Mouse (Mus musculus) CH12.LX (cell line): ENCODE data around the gene Ube2c. TPM values are rescaled to one million over a fixed set of nuclear protein-coding genes. Genes with fewer than 3 reads are reported as not detected.

Experiments used
- DNase-seq: peaks from one replicate; pipeline ENCODE4 v3.0.0-alpha.2; 2013; ENCODE audit errors: extremely low read depth
- H3K27ac ChIP-seq: 2 replicates; pipeline ENCODE4 v1.5.1; 2012; ENCODE audit warnings: low read depth, mild to moderate bottlenecking, control low read depth, moderate library complexity; ENCODE audit not compliant: insufficient read depth
- H3K27me3 ChIP-seq: replicated peaks from 2 replicates; pipeline ENCODE3; 2012; ENCODE audit warnings: inconsistent platforms
- H3K36me3 ChIP-seq, 2 experiments: replicated peaks in 1 of 2; 2 replicates each; pipeline versions ENCODE3 to v1.6.1; 2012; ENCODE audit warnings: inconsistent platforms in 1 of 2, low read length in 1 of 2, mild to moderate bottlenecking in 1 of 2, mixed read lengths in 1 of 2, moderate library complexity in 1 of 2; ENCODE audit not compliant: control insufficient read depth in 1 of 2, insufficient read depth in 1 of 2
- H3K4me1 ChIP-seq, 2 experiments: 2 replicates each; pipeline ENCODE4 v1.6.1; 2012; ENCODE audit warnings: inconsistent platforms in 1 of 2, moderate library complexity in 1 of 2; ENCODE audit not compliant: insufficient read depth in 2 of 2, control insufficient read depth in 1 of 2
- H3K4me2 ChIP-seq: 2 replicates; pipeline ENCODE4 v1.6.1; 2012; ENCODE audit warnings: low read depth, mild to moderate bottlenecking, control low read depth; ENCODE audit not compliant: poor library complexity, insufficient read depth, severe bottlenecking
- H3K4me3 ChIP-seq, 3 experiments: fragments of 150-350 bp in 1 of 3; sonication (generic) in 1 of 3; replicated peaks in 1 of 3; 2 replicates each; pipeline versions ENCODE3 to v1.5.1; 2011 to 2012; ENCODE audit warnings: low read depth in 2 of 3, low read length in 2 of 3, mild to moderate bottlenecking in 2 of 3, moderate library complexity in 2 of 3, control low read depth in 1 of 3, improper control_type of control experiment in 1 of 3, inconsistent platforms in 1 of 3, mixed read lengths in 1 of 3; ENCODE audit not compliant: poor library complexity in 1 of 3
- H3K79me2 ChIP-seq: replicated peaks from 2 replicates; pipeline ENCODE4 v1.6.1; 2012; ENCODE audit warnings: mild to moderate bottlenecking, moderate library complexity; ENCODE audit not compliant: control insufficient read depth, poor library complexity, insufficient read depth, severe bottlenecking; ENCODE audit errors: extremely low read depth
- H3K9ac ChIP-seq: 2 replicates; pipeline ENCODE4 v1.6.1; 2012; ENCODE audit warnings: low read depth, mild to moderate bottlenecking, control low read depth, moderate library complexity; ENCODE audit not compliant: insufficient read depth
- H3K9me3 ChIP-seq: replicated peaks from 2 replicates; pipeline ENCODE3; 2012; ENCODE audit warnings: low read length, inconsistent platforms, mixed read lengths
- E2F4 ChIP-seq: IDR thresholded peaks from 2 replicates; pipeline ENCODE4 v1.6.1; 2011; ENCODE audit warnings: low read depth, low read length, improper control_type of control experiment; ENCODE audit not compliant: insufficient replicate concordance
- ETS1 ChIP-seq: conservative IDR thresholded peaks from 2 replicates; pipeline ENCODE4 v1.6.1; 2012; ENCODE audit warnings: low read depth, mild to moderate bottlenecking, inconsistent platforms, low read length, improper control_type of control experiment, moderate library complexity
- GABPA ChIP-seq: IDR thresholded peaks from 2 replicates; pipeline ENCODE4 v1.6.1; 2012; ENCODE audit warnings: low read depth, low read length, improper control_type of control experiment, inconsistent platforms; ENCODE audit not compliant: insufficient replicate concordance
- HCFC1 ChIP-seq: IDR thresholded peaks from 2 replicates; pipeline ENCODE4 v1.6.1; 2012; ENCODE audit warnings: low read depth, mild to moderate bottlenecking, inconsistent platforms, low read length, improper control_type of control experiment
- IRF4 ChIP-seq: IDR thresholded peaks from 2 replicates; pipeline ENCODE4 v1.6.1; 2014; ENCODE audit warnings: low read depth, mild to moderate bottlenecking, inconsistent platforms, low read length, improper control_type of control experiment
- JUN ChIP-seq: IDR thresholded peaks from 2 replicates; pipeline ENCODE4 v1.6.1; 2011; ENCODE audit warnings: low read depth, mild to moderate bottlenecking, low read length, improper control_type of control experiment, moderate library complexity; ENCODE audit not compliant: insufficient read depth
- MAX ChIP-seq: IDR thresholded peaks from 2 replicates; pipeline ENCODE4 v1.6.1; 2011; ENCODE audit warnings: low read length, improper control_type of control experiment
- MYC ChIP-seq: IDR thresholded peaks from 2 replicates; pipeline ENCODE4 v1.6.1; 2011; ENCODE audit warnings: low read depth, mild to moderate bottlenecking, improper control_type of control experiment, low read length
- POLR2A ChIP-seq: IDR thresholded peaks from 2 replicates; pipeline ENCODE4 v1.6.1; 2011; ENCODE audit warnings: low read depth, mild to moderate bottlenecking, improper control_type of control experiment, low read length
- POLR2AphosphoS2 ChIP-seq: IDR thresholded peaks from 2 replicates; pipeline ENCODE4 v1.6.1; 2011; ENCODE audit warnings: low read depth, low read length, improper control_type of control experiment
- USF2 ChIP-seq: conservative IDR thresholded peaks from 2 replicates; pipeline ENCODE4 v1.6.1; 2011; ENCODE audit warnings: low read depth, low read length, improper control_type of control experiment
- ZC3H11A ChIP-seq: IDR thresholded peaks from 2 replicates; pipeline ENCODE4 v1.6.1; 2012; ENCODE audit warnings: low read depth, mild to moderate bottlenecking, inconsistent platforms, low read length, improper control_type of control experiment
- ZMIZ1 ChIP-seq: IDR thresholded peaks from 2 replicates; pipeline ENCODE4 v1.6.1; 2012; ENCODE audit warnings: low read depth, mild to moderate bottlenecking, inconsistent platforms, low read length, improper control_type of control experiment
- dilution Hi-C: fragments of 300-500 bp; cut with MboI; formaldehyde crosslinking; loops from 2 replicates; pipeline ENCODE4 v1.14.3; 2020; ENCODE audit warnings: low sequenced_read_pairs; ENCODE audit not compliant: extremely low pct_unique_long_range_greater_than_20kb, extremely low pct_ligation_motif_present
- in situ Hi-C: fragments of 300-500 bp; cut with MboI; formaldehyde crosslinking; loops from 3 replicates; pipeline ENCODE4 v1.14.3; 2019; ENCODE audit warnings: low sequenced_read_pairs, low pct_ligation_motif_present, low pct_unique_long_range_greater_than_20kb, mixed read lengths
- polyA plus RNA-seq: library from polyadenylated mRNA; unstranded; fragments of >175 nt; gene quantifications from 2 replicates; pipeline ENCODE4 v1.2.1, GENCODE M21; 2012; ENCODE audit warnings: low read depth; ENCODE audit not compliant: insufficient read length
- total RNA-seq, 2 experiments: library from RNA; depleted of rRNA; stranded (reverse); fragments of 300-350 nt in 1 of 2; fragments of >200 nt in 1 of 2; gene quantifications; 2 replicates each; pipeline ENCODE4 v1.2.3; 2012 to 2014

Gene Ube2c
- total and polyA plus RNA-seq, 3 experiments: 103 to 226 (median 126) TPM

GRCm38 (mm10) chr2:164776801-164777200, 7.1 kb downstream of the Ube2c start:
- Histone ChIP-seq H3K9me3 (no peaks in the 10 kb centered on the region), H3K4me3 (no peak overlapping the region), H3K27me3 (peaks cover 48% of the 10 kb centered on the region)
- dilution Hi-C loops: no loop called here
- TF ChIP-seq MYC (no peak), IRF4 (no peak)
- TF ChIP-seq, all 38 proteins: peak for 0
- Histone ChIP-seq H3K4me2 (no peak overlapping the region), H3K36me3 (peaks cover 9 to 20% of the 10 kb centered on the region in 2 experiments), H3K79me2 (no peaks in the 10 kb centered on the region), H3K4me1 (peaks cover 0 to 5% of the 10 kb centered on the region in 2 experiments; a peak in 2 of 4 replicates), H3K9ac (no peak overlapping the region), H3K27ac (no peak overlapping the region)
- in situ Hi-C loops: no loop called here
- no peak for DNase-seq

- Histone ChIP-seq H3K4me2 (no peak overlapping the region), H3K9me3 (no peaks in the 10 kb centered on the region), H3K4me3 (no peak overlapping the region), H3K4me1 (no peaks in the 10 kb centered on the region), H3K36me3 (peaks cover 3 to 14% of the 10 kb centered on the region in 2 experiments), H3K27ac (no peak overlapping the region), H3K79me2 (no peaks in the 10 kb centered on the region), H3K27me3 (peaks cover 53% of the 10 kb centered on the region), H3K9ac (no peak overlapping the region)
- DNase-seq: no peak
- dilution Hi-C loops: no loop called here
- in situ Hi-C loops: no loop called here
- TF ChIP-seq POLR2A: no peak
- TF ChIP-seq ZC3H11A: no peak
- TF ChIP-seq ZMIZ1: no peak
- no peak for TF ChIP-seq JUN
- TF ChIP-seq MAX: no peak
- no peak for TF ChIP-seq USF2
- no peak for TF ChIP-seq HCFC1
- no peak for TF ChIP-seq ETS1
- TF ChIP-seq E2F4: no peak
Observed at GRCm38 (mm10) chr2:164777246-164778014, 7.7 kb downstream of the Ube2c start.

DNA sequence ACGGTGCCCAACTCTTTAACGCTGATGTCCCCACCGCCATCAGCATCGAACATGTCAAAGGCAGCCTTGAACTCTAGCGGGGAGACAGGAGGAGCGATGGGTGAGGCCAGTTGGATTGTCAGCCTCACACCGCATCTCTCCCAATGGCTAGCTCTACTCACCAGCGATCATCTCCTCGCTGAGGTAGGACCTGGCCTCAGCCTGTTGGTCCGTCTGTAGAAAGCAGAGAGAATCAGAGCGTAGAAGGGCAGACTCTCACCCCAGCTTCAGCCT, 8.3 kb downstream of the Ube2c start:
- H3K4me1 ChIP-seq: no peaks in the 10 kb centered on the region
- H3K4me3 ChIP-seq: no peak overlapping the region
- H3K27me3 ChIP-seq: peaks cover 58% of the 10 kb centered on the region
- H3K9ac ChIP-seq: no peak overlapping the region
- in situ Hi-C loops: no loop called here
- H3K4me2 ChIP-seq: no peak overlapping the region
- peaks cover under 1 to 11% of the 10 kb centered on the region in 2 experiments for H3K36me3 ChIP-seq
- no peaks in the 10 kb centered on the region for H3K79me2 ChIP-seq
- DNase-seq: no peak
- H3K9me3 ChIP-seq: no peaks in the 10 kb centered on the region
- TF ChIP-seq POLR2AphosphoS2 (no peak), GABPA (no peak)
- dilution Hi-C loops: no loop called here
- H3K27ac ChIP-seq: no peak overlapping the region
